Mouse (Mus musculus) myocyte (in vitro differentiated cells): ENCODE results near the gene Ccdc47.

Experiments
- MAX ChIP-seq: IDR thresholded peaks from one replicate; pipeline ENCODE4 v1.6.1; 2011; ENCODE audit warnings: low read depth, mild to moderate bottlenecking, control low read depth
- POLR2A ChIP-seq: IDR thresholded peaks from one replicate; pipeline ENCODE4 v1.6.1; 2011; ENCODE audit warnings: low read depth, mild to moderate bottlenecking, control low read depth, moderate library complexity; ENCODE audit not compliant: insufficient read length
- POLR2AphosphoS2 ChIP-seq: IDR thresholded peaks from one replicate; pipeline ENCODE4 v1.6.1; 2011; ENCODE audit warnings: low read depth, control low read depth; ENCODE audit not compliant: insufficient read length
- REST ChIP-seq: IDR thresholded peaks from one replicate; pipeline ENCODE4 v1.6.1; 2011; ENCODE audit warnings: mild to moderate bottlenecking, control low read depth, moderate library complexity; ENCODE audit not compliant: insufficient read depth, insufficient read length
- USF1 ChIP-seq: IDR thresholded peaks from one replicate; pipeline ENCODE4 v1.6.1; 2011; ENCODE audit warnings: low read depth, mild to moderate bottlenecking, control low read depth, moderate library complexity

GRCm38 (mm10) chr11:106255685-106256451 is 39.7 kb upstream of the Ccdc47 start, which contains the start of the genes Ftsj3 and Psmc5:
- TF ChIP-seq REST: no peak
- peak; percentile 92 for TF ChIP-seq POLR2A
- TF ChIP-seq MAX: peak; percentile 89
- TF ChIP-seq POLR2AphosphoS2: peak; percentile 88
- peak; percentile 16 for TF ChIP-seq USF1
